Mouse (Mus musculus): ENCODE data around the gene Lypla2.

Gene Lypla2

GRCm38 (mm10) chr4:135972556-135972906, at the start of gene Lypla2:
Gene Lypla2, minus strand, starts transcription at chr4:135972626.
- in situ Hi-C loops (cut with MboI; ENCODE audit: low pct_unique_long_range_greater_than_20kb in 1 of 2, low sequenced_read_pairs in 2 of 2, unreplicated experiment in 1 of 2) = no loop called here

DNA sequence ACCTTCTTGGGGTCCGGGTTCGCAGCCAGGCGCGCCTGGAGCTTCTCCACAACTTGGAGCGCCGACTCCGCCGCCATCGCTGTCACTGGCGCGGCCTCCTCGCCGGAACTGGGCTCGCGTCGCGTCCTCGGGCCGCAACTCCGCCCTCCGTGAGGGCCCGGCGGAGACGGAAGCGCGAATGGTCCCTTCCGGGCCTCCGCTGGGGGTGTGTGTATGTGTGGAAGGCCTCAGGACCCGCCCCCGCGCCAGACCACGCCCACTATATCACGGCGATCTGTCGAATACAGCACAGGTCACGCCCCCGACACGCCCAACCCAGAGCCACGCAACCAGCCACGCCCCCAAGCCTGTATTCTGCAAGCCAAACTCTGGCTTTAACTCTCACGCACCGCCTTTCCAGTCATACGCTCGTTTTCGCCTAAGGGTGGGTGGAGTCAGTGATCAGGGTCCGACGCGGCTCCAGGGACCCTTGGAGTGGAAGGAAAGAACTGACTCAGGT, 49.2 kb upstream of the Lypla2 start, which contains the start of gene Eloa:
Eloa (minus strand) TSS at position 215 of the 499 bp plus-strand sequence.
- in situ Hi-C loops (cut with MboI; ENCODE audit: low pct_unique_long_range_greater_than_20kb in 1 of 2, low sequenced_read_pairs in 2 of 2, unreplicated experiment in 1 of 2) = no loop called here

DNA sequence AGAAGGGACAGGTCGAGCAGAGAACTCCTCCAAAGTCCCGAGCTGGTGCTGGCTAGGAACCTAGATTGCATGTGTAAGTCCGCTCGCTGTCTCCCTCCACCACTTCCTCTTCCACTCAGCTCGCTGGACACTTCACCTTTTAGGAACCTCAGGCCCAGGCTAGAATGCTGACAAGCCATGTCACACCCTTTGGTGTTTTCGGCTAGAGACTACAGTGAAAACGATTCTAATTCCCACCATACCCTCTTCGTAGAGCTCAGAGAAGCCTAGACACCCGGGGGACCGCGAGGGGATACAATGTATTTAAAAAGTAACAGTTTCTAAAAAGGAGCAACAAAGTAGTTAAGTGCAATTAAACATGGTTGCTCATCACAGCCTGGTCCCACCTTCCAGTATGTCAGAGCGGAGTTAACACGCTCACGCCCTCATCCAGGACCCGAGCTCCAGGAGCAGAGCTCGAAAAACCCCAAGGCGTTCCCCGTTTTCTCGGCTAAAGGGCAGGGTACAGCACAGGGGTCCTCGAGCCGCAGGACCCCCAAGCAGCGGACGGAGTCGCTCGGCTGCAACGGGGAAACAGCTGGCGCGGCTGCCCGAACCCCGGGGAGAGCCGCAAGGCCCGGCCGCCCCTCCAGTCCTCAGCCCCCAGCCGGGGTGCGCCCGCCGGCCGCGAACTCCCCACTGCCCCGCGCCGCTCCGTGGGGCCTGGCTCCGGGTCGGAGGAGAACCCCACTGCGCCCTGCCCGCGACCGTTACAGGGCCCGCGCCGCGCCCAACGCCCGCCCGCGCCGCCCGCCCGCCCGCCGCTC, 48.5 kb upstream of the Lypla2 start:
- in situ Hi-C loops (cut with MboI; ENCODE audit: low pct_unique_long_range_greater_than_20kb in 1 of 2, low sequenced_read_pairs in 2 of 2, unreplicated experiment in 1 of 2) = no loop called here

DNA sequence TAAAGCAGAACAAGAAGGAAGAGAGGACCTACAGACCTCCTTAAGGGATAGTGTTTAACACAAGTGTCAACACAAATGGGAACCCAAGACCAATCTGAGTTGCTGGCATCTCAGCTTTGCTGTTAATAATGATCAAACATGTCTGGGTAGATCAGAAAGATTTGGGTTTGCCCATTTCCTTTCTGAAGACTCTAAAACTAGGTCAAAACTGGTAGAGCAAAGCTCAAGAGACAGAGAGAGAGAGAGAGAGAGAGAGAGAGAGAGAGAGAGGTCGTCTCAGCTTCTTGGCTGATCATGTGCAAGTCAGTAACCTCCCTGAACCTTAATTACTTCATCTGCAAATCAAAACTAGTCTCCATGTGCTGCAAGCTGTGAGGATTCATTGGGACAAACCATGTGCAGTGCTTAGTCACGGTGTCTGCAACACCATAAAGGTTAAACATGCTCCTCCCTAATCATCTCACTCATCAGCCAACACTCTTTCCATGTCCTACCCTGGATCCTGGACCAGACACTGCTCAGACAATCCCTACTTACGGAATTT, 43.7 kb upstream of the Lypla2 start:
- in situ Hi-C loops (cut with MboI; ENCODE audit: low pct_unique_long_range_greater_than_20kb in 1 of 2, low sequenced_read_pairs in 2 of 2, unreplicated experiment in 1 of 2) = no loop called here

- in situ Hi-C loops (cut with MboI; ENCODE audit: low pct_unique_long_range_greater_than_20kb in 1 of 2, low sequenced_read_pairs in 2 of 2, unreplicated experiment in 1 of 2) = no loop called here
Observed at GRCm38 (mm10) chr4:136010586-136010985, 38.2 kb upstream of the Lypla2 start.

DNA sequence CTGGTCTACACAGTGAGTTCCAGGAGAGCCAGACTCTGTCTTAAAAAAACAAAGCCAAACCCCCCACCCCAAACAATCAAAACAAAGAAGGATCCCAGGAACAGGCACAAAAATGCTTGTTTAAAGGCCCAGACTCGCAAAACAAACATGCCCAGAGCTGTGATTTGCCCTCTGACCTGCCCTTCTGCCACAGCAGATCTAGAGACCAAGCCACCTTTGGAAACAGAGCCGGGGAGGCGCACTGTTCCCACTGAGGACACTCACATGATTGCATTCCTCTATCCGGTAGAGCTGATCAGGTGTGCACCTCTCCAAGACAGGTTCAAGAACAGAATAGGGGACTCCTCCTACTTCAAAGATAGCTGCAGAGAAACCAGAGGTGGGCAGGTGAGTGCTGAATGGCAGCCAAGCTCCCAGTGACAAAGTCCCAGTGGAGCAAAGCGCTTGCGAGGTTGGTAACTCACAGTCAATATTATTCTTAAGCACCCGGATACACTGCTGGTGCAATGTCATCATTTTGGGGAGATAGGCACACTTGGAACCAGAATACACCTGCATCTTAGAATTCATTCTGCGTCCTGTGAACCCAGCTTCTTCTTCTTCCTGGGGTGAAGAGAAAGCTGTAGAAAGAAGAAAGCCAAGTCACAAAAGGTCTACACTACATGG, 36.5 kb upstream of the Lypla2 start:
- in situ Hi-C loops (cut with MboI; ENCODE audit: low pct_unique_long_range_greater_than_20kb in 1 of 2, low sequenced_read_pairs in 2 of 2, unreplicated experiment in 1 of 2) = no loop called here

DNA sequence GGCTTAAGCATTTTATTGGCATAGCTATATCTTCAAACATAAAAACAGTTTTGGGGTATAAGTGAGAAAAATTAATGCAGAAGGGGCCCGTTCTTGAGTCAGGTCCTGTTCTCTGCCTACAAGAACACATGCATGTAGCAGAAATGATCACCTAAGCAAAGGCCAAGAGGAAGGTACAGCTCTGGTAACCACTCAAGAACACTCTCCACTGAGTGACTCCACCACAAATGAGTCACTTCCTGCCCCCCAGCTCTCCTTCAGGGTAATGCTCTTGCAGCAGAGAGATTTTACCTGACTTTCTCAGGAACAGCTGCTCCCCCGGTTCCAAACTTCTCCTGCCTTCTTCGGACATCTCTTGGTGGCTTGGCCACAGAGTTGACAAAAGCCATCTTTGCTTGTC, 34.4 kb upstream of the Lypla2 start:
- in situ Hi-C loops (cut with MboI; ENCODE audit: low pct_unique_long_range_greater_than_20kb in 1 of 2, low sequenced_read_pairs in 2 of 2, unreplicated experiment in 1 of 2) = no loop called here

GRCm38 (mm10) chr4:136004921-136005320, 32.5 kb upstream of the Lypla2 start:
- in situ Hi-C loops (cut with MboI; ENCODE audit: low pct_unique_long_range_greater_than_20kb in 1 of 2, low sequenced_read_pairs in 2 of 2, unreplicated experiment in 1 of 2) = no loop called here

- in situ Hi-C loops (cut with MboI; ENCODE audit: low pct_unique_long_range_greater_than_20kb in 1 of 2, low sequenced_read_pairs in 2 of 2, unreplicated experiment in 1 of 2) = no loop called here
Observed at GRCm38 (mm10) chr4:136004107-136004675, 31.8 kb upstream of the Lypla2 start.

DNA sequence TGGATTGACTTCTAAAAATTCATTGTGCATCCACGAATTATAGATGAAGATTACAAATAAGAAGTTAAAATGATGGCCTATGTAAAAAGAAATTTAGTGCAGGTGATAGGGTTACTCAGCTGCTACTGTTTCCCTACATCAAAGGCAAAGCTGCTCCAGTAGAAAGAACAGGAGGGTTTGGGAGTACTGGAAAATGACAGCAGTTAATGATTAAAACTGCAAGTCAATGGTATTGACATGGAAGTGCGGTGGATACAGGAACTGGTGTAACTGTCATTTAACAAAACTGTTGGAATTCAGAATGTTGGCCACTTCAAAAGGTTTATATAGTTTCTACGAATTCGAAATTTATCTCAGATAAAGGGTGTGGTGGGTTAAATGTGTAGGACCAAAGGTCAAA, 22.7 kb upstream of the Lypla2 start:
- in situ Hi-C loops (cut with MboI; ENCODE audit: low pct_unique_long_range_greater_than_20kb in 1 of 2, low sequenced_read_pairs in 2 of 2, unreplicated experiment in 1 of 2) = no loop called here

- in situ Hi-C loops (cut with MboI; ENCODE audit: low pct_unique_long_range_greater_than_20kb in 1 of 2, low sequenced_read_pairs in 2 of 2, unreplicated experiment in 1 of 2) = no loop called here
Observed at GRCm38 (mm10) chr4:135993941-135994340, 21.5 kb upstream of the Lypla2 start.

- in situ Hi-C loops (cut with MboI; ENCODE audit: low pct_unique_long_range_greater_than_20kb in 1 of 2, low sequenced_read_pairs in 2 of 2, unreplicated experiment in 1 of 2) = no loop called here
Observed at GRCm38 (mm10) chr4:135987714-135988113, 15.3 kb upstream of the Lypla2 start.

GRCm38 (mm10) chr4:135986943-135987710, 14.7 kb upstream of the Lypla2 start, which contains the start of gene Pithd1:
Gene Pithd1, minus strand, starts transcription at chr4:135987264.
- in situ Hi-C loops (cut with MboI; ENCODE audit: low pct_unique_long_range_greater_than_20kb in 1 of 2, low sequenced_read_pairs in 2 of 2, unreplicated experiment in 1 of 2) = no loop called here

DNA sequence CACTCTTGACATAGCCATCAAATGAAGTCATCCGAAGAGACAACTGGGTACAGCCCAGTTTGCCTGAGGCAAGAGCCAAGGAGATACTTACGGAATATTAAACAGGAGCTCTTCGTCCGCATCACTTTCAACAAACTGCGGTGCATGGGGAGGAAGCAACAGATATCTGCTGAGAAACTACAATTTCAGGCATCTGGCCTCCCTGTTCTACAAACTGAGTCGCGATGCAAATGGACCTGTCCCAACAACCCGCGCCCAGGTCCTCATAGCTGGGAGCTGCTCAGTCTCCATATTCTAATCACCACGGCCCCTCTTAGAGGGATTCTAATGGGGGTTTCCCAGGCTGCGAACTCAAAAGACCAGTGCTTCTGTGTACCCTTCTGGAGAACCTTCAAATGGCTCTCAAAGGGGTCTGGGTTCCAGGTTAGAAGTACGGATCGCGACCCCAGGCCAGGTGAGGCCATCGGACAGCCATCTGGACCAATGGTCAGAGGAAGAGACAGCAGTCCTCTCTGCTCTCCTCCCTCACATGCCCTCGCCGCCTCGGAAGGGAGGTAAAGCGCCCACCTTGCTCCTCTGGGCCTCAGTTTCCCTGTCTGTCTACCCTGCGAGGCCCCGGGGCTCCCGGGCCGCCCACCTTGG, 14.0 kb upstream of the Lypla2 start:
- in situ Hi-C loops (cut with MboI; ENCODE audit: low pct_unique_long_range_greater_than_20kb in 1 of 2, low sequenced_read_pairs in 2 of 2, unreplicated experiment in 1 of 2) = no loop called here

GRCm38 (mm10) chr4:135985769-135986168, 13.3 kb upstream of the Lypla2 start:
- in situ Hi-C loops (cut with MboI; ENCODE audit: low pct_unique_long_range_greater_than_20kb in 1 of 2, low sequenced_read_pairs in 2 of 2, unreplicated experiment in 1 of 2) = no loop called here

GRCm38 (mm10) chr4:135985193-135985592, 12.8 kb upstream of the Lypla2 start:
- in situ Hi-C loops (cut with MboI; ENCODE audit: low pct_unique_long_range_greater_than_20kb in 1 of 2, low sequenced_read_pairs in 2 of 2, unreplicated experiment in 1 of 2) = no loop called here

DNA sequence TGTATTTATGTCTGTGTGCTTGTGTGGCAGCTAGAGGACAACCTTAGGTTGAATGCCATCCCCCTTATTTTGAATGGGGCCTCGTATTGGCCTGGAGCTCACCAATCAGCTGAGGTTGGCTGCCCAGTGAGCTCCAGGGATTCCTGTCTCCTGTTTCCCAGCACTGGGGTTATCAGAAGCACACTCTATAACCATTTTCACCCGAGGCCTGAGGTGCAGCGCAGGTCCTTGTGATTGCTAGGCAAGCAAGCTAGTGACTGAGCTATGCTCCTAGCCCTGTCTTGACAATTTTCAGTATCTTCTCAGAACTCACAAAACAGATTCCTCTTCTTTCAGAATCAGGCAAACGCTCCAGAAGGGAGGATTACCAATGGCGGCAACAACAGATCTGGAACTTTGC, 12.1 kb upstream of the Lypla2 start:
- in situ Hi-C loops (cut with MboI; ENCODE audit: low pct_unique_long_range_greater_than_20kb in 1 of 2, low sequenced_read_pairs in 2 of 2, unreplicated experiment in 1 of 2) = no loop called here

GRCm38 (mm10) chr4:135981524-135982063, 9.2 kb upstream of the Lypla2 start:
- in situ Hi-C loops (cut with MboI; ENCODE audit: low pct_unique_long_range_greater_than_20kb in 1 of 2, low sequenced_read_pairs in 2 of 2, unreplicated experiment in 1 of 2) = no loop called here

Measured in mouse embryonic stem cell (cell line).